Mouse (Mus musculus): ENCODE measurements around the gene Pin4.

DNA sequence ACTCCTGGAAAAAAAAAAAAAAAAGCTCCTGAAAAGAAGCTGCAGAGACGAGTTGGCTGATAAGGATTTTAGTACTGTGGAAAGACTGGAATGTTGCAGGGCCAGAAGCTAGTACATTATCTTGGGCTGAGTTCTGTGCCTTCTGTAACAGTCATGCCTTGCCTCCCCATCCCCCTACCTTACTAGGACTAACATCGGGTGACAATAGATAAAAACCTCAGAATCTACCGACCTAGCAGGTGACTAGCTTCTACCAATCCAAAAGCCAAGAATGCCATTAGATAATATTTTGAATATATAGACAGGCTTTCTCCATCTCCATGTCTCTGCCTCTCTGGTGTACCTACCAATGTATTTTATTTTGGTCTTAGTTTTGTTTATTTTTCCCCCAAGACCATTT lies 51.7 kb downstream of the Pin4 start:
- TF ChIP-seq TAL1 (conservative IDR thresholded peaks at IDR 0.05; ENCODE audit: low read depth, low read length) (no peak), CTCF (IDR thresholded peaks at IDR 0.05; ENCODE audit: low read depth, low read length) (no peak), POLR2AphosphoS5 (IDR thresholded peaks at IDR 0.05; ENCODE audit: insufficient replicate concordance, low read depth, low read length) (no peak)

Data from G1E (cell line).